Mouse (Mus musculus) urinary bladder, postnatal 14 days (tissue): ENCODE measurements around the gene Adipor1.

Source experiments
- DNase-seq: peaks from one replicate; pipeline ENCODE4 v3.0.0; 2021; ENCODE audit warnings: low spot score

Gene Adipor1

DNA sequence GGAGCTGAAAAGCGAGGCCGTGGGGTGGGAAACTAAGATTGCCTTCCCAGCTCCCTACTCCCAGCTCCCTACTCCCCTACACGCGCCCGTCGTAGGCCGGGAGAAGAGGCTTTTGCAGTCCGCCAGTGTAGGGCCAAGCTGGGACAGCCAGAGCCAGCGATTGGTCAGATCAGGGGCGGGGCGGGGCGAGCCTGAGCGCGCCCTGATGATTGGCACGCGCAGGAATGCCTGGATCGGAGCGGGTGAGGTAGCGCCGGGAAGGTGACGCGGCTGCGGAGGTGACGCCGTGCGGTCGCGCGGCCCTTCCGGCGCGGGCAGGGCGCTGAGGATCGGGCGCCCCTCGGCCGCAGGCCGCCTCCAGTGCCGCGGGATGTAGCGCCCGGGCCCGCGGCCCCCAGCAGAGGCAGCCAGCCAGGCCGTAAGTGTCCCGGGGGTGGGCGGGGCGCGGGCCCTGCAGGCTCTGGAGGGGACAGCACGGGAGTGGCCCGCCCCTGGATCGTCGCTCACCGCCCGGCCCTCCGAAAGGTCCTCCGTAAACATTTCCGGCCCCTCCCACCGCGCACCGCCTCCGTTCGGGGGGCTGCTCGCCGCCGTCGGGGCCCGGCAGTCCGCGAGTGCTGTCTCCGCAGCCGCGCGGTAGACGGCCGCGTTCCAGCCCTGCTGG lies at the start of gene Adipor1:
TSS of gene Adipor1 (plus strand) at position 211 of the 664 bp plus-strand sequence.
- DNase-seq = peak; percentile 97

DNA sequence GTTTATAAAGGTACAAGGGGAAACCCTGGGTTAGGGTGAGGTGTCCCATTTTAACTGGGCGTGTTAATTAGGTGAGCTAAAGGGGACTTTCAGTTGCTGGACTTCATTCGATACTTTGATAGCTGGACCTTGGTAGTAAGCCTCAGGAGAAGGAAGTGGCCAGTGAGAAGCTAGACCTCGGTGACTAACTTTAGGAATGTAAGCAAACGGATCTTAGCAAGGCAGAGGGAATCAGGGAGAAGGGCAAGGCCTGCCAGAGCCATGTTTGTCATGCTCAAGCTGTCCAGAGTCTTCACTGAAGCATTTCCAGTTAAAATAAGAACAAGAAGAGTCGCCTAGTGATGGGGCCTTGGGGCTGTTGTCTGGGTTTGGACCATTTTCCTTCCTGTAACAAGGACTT lies 49.7 kb upstream of the Adipor1 start:
- no peak for DNase-seq

DNA sequence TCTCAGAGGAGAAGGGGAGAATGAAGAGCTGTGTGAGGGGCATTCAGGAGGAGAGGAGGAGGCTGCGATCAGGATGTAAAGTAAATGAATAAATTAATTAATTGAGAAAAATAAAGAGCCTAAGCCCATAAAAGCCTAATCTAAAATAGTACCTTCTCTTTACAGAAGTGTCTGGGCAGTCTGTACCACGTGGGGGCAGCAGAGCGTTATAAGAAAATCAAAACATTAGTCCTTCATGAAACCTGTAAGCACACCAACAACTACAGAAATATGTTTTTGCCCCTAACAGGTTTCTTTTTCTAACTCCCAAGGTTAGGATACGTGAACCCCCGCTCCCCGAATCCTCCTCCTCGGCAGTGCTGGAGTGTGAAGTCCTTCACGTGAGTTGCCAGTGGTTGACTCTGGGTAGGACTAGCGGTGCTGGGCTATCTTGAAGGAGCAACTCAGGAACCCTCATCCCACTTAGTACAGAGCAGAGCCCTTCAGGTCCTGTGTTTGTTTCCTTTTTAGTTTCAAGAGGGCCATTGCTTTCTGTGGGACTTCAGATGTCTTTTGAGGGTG lies 46.3 kb upstream of the Adipor1 start:
- peak; percentile 80 for DNase-seq

GRCm38 (mm10) chr1:134374124-134374523 lies 41.1 kb upstream of the Adipor1 start:
- DNase-seq = no peak

- DNase-seq = no peak
Observed at GRCm38 (mm10) chr1:134381051-134381450, 34.1 kb upstream of the Adipor1 start.

- no peak for DNase-seq
Observed at GRCm38 (mm10) chr1:134381795-134382625, 33.2 kb upstream of the Adipor1 start.

DNA sequence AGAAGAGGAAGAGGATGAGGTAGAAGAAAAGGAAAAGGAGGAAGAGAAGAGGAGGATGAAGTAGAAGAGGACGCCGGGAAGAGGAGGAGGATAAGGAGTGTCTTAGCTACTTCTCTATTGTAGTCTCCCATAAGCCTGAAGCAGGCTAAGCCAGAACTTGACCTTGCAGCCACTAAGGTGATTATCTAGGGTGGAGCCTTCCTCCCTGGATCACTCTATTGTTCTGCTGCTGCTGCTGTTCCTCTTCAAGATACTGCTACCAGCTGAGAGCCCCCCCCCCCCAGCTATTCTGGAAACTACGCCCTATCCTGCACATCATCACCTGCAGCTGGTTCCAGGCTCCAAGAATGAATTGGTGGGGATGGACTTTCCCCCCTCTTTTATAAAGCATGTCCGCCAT lies 30.6 kb upstream of the Adipor1 start:
- no peak for DNase-seq

DNA sequence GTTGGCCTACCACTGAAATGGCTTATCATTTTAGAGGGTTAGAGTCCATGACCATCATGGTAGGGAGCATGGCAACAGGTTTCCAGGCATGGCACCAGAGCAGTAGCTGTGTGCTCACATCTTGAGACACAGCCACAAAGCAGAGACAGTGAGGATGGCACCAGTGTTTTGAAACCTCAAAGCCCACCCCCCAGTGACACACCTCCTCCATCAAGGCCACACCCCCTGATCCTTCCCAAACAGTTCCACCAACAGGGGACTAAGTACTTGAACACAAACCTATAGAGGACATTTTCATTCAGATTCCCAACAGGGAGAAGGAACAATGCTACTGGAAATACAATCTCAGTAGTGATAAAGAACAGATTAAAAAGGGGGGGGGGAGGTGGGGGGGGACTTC lies 30.0 kb upstream of the Adipor1 start:
- DNase-seq = no peak

- no peak for DNase-seq
Observed at GRCm38 (mm10) chr1:134385666-134386065, 29.5 kb upstream of the Adipor1 start, which contains the start of gene 4933406M09Rik. TSS of gene 4933406M09Rik (plus strand) at chr1:134385940.

DNA sequence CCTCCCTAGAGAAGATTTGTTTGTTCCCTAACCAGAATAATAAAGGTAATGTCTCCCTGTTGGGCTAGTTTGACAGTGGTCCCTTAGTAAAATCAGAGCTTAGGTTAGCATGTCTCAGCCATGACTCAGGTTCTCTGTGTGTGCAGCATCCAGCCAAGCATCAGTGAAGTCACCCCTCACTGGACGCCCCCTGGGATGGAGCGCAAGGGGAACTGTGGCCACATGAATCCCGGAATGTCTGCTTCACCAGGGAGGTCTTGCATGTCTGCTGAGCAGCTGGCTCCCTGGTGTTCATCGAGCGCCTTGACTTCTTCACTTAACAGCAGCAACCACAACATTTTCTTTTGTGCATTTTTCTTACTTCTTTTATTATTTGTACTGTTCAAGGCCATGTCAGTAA lies 21.4 kb upstream of the Adipor1 start:
- DNase-seq = no peak

GRCm38 (mm10) chr1:134398210-134398609 lies 17.0 kb upstream of the Adipor1 start:
- DNase-seq = no peak

DNA sequence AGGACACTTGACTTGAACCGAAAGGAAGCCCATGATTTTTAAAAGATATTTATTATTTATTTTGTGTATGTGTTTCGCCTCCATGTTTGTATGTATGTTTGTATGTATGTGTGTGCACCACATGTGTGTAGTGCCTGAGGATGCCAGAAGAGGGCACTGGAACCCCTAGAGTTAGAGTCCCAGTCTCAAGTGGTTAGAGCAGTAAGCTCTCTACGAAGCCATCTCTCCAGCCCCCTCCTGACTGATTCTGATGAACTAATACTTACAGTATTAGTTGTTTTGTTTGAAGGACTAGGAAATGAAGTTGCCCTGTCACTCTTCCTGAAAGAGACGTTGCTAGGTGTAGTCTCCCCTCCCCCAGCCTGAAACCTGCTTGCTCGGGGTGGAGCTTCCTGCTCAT lies 15.4 kb upstream of the Adipor1 start:
- no peak for DNase-seq

DNA sequence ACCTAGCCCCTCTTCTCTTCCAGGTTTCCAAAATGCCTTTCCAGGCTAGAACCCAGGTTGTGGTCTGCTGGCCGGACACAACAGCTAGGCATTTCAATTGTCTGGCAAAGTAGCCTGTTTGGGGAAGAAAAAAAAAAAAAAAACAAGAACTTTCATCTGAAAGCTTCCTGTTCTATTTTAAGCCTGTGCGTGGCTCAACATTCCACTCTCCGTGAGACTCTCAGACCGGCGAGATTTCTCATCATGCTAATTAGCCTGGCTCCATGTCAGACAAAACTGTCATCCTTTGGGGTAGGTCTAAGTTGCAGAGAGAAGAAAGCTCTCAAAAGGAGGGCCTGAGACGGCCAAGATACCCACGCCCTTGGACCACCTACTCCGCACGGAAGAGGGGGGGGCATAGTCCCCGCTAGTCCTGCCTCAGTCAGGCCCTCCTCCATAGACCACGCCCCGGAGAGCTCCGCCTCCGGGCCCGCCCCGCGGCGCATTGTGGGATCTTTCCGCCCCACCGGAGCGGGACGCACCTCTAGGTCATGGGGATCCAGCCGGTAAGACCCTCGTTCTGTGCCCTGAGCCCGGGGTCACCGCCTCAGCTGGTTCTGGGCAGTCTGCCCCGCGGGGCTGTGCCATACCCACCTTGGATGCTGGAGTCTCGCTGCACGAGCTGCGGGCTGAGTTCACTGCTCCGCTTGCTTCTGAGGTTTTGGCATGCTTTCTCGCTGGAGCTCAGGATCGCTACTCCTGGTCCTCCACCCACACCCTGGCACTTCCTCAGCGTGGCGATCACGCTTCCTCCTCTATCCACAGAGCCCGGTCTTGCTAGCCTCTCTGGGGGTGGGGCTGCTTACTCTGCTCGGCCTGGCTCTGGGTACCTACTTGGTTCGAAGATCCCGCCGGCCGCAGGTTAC lies 9.4 kb upstream of the Adipor1 start, which contains the start of gene Cyb5r1:
TSS of gene Cyb5r1 (plus strand) at position 51 of the 905 bp plus-strand sequence.
- DNase-seq = peak; percentile 78

DNA sequence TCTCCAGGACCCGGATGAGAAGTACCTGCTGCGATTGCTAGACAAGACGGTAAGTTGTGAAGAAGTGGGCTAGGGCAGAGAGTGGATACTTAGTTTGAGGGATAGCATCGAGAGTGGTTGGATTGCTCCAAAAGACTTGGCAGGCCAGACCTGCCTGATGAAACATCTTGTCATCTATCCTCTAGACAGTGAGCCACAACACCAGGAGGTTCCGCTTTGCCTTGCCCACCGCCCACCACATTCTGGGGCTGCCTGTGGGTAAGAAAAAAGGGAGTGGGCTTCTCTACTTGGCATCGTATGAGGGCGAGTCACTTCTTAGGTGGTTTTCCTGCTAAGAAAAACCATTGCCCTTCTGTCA lies 8.8 kb upstream of the Adipor1 start:
- DNase-seq = no peak

- no peak for DNase-seq
Observed at GRCm38 (mm10) chr1:134408080-134408479, 7.1 kb upstream of the Adipor1 start.

DNA sequence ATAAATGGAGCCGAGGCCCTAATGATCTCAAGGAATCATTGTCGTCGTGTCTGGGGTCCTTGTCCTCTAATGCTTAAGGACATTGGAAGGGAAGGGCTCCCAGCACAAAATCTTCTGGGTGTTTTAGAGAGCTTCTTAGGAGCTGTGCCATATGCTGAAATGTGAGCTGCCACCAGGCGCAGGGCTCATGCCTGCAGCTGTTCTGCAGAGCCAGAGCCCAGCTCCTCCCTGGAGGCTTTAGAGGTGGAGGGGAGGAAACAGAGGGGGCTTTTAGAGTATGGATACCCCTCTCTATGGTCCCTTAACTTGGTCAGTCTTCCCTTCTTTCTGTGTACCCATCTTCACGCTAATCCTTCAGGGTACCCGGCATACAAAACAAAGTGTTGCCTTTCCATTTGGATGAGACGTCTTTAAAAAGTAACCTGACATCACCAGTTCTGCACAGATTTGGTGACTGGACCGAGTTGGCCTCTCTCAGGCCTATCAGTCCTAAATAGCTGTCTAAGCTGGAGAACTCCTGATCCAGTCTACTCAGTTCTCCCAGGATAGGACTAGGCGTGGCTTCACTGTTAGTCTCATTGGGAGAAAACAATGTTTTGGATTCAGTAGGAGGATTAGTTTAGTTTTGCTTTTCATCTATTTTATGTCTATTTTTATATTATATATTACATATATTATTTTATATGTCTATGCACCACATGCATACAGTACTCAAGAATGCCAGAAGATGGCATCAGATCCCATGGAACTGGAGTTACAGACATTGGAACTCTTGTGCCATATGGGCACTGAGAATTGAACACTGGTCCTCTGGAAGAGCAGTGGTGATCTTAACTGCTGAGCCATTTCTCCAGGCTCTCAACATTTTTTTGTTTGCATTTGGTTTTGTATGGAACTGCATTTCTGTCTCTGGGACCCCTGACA lies 3.2 kb upstream of the Adipor1 start:
- no peak for DNase-seq

DNA sequence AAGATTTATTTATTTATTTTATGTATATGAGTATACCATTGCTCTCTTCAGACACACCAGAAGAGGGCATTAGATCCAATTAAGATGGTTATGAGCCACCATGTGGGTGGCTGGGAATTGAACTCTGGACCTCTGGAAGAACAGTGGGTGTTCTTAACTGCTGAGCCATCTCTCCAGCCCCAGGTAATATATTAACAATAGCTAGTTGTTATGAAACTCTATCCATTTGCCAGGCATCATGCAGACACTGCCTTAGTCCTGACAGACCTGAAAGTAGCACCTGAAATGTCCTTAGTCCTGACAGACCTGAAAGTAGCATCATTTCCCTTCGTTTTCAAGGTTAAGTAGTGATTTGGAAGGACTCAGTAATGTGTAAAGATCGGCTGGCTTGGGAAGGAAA lies 1.1 kb upstream of the Adipor1 start:
- DNase-seq = no peak

DNA sequence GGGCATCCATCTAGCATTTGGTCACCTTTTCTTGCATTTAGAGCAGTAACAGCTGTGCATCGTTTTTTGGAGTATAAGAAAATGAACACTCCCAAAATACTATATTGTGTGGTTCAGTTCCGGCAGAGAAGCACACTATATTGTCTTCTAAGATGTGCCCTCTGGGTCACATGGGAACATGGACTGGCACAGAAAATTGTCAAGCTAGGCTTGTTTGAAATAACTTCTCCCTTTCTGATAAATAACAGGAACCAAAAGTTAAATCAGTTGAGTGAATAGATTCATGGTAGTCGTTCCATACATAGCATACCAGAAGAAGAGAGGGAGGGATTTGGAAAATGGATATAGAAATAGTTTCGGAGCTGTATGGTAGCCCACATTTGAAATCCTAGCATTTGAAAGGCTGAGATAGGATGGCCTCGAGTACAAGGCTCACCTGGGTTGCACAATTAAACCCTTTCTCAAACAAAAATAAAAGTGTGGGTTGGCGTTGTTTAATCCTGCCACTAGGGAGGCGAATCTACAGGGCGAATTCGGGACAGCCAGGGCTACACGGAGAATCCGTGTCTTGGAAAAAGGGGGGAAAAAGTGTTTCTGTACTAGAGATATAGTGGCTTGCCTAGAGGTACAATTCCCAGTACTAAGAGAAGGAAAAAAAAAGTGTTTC lies 544 bp upstream of the Adipor1 start:
- no peak for DNase-seq

- no peak for DNase-seq
Observed at GRCm38 (mm10) chr1:134418414-134418975, 3.3 kb downstream of the Adipor1 start.

DNA sequence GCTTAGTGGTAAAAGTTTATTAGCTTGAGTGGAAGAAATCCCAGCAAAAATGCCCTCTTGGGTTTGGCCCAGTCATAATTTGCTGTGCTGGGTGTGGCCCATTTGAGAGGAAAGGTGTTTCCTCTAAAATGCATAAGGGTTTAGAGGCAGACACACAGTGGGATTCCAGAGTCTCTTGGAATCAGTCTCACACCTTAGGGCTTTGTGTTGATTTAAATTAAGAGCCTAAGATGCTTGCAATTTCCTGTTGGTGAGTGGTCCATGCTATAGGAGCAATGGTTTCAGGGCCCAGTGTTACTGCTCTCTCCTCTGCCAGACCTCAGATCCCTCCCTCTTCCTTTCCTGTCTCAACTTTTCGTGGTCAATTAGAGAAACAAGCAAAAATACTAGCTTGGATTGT lies 4.0 kb downstream of the Adipor1 start:
- DNase-seq = no peak
